Mouse (Mus musculus) ovary, postnatal 36 days (tissue): ENCODE data around the gene Parp3.

Source experiments
- DNase-seq: peaks from one replicate; pipeline ENCODE4 v3.0.0; 2022; ENCODE audit warnings: low spot score, mixed read lengths

Gene Parp3

DNA sequence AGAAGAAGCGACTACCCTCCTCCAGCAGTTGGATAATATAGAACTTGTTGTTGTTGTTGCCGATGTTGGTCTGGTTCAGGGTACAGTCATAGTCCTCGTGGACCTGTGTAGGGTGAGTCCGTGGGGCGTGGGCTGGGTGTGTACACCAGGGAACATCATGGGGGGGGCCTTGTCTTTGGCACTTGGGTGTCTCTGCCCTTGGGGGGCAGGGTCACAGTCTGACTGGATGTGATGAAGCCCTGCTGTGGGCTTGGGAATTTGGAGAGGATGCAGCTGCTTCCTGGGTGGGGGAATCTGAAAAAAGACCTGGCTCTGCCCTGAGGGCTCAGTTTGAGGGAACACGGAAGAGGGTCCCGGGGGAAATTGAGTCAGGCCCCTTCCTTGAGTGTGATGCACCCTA is 1.7 kb downstream of the Parp3 start:
- DNase-seq: peak; percentile 25

DNA sequence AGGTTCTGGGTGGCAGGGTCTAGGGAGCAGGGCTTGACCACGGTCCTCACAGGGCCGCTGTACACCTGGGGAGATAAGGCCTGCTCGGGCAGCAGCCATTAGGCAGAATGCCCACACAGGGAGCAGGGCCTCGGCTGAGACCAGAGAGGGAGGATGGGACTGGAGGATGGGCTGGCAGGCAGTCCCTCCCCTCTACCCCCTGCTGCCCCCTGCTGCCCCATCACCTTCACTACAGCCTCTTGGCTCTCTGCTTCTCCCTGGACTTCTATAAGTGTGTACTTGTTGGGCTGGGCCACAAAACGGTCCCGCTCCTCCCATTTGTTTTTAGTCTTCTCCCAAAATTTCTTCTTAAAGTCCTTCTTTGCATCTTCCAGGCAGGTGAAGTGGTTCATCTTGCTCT is 2.3 kb downstream of the Parp3 start:
- peak; percentile 74 for DNase-seq

DNA sequence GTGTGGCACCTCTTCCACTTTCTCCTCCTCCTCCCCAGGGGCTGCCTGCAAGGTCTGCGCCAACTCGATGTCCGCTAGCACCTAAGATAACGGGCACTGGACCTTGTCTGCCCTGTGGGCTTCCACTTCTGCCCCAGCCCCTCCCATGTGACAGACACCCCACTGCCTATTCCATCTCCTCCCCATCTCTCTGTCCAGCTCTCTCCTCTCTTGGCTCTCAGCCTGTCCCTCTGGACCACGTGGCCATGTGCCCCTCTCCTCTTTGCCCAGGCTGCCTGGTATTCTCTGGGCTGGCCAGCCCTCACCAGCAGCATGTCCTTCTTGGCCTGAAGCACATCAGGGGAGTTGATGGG is 3.0 kb downstream of the Parp3 start:
- peak; percentile 13 for DNase-seq

DNA sequence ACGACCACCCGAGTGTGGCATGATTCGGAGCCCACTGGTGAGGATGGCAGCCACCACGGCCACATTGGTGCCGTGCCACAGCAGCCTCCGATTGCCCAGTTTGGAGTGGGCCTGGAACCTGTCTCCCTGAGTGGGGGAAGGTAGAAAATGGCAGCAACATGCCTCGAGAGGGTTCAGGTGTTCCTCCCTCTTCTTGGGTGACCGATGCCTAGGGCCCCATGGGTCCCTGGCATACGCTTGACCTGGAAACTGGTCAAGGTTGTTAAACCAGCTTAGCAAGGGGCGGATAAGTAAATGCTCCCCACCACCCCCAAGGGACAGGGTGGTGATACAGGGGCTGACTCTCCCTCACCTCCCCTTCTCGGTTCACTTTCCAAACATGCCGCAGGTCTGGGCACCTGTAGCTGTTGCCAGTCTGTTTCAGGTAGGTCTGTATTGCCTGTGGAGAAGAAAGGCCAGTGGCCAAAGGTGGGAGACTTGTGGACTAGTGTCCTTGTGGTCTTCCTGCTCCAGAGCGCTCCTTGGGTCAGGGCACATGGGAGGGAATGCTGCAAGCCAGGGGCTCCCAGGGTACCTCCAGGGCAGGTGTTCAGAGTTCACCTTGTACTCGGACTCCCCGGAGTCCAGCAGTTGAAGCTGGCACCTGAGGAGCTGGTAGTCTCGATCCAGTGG is 3.5 kb downstream of the Parp3 start:
- DNase-seq: peak; percentile 12

DNA sequence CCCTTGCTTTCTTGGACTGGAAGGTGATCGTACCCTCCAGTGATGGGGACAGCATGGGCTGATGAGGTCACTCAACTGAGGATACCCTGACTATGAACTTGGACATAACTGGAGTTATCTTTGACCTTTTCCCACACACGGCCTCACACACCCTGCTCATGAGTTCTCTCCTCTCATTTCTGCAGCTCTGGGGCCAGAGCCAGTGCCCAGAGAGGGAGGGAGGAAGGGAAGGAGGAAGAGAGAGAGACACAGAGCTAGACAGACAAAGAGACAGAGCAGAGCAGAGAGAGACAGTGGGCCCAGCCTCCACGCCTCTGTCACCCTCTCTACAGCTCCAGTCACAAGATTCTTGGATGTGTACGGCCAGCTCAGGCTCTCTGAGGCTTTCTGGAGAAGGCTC is 4.4 kb downstream of the Parp3 start:
- DNase-seq: no peak

DNA sequence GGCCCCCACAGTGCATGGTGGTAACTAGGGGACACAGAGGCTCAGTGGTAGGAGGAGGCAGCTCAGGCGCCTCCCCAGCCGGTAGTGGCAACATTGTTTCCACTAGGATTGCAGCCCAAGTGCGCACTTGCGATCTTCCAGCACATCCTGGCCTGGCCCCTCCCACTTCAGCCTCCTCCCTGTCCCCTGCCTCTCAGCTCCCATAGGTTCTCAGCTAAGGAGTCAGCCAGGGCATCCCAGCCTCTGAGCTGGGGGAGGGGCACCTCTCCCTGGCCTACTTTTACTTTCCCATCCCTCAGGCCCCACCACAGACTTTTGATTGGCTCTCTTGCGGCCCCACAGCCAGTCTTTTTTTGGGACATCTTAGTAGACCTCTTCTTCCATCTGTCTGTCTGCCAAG is 4.9 kb downstream of the Parp3 start:
- peak; percentile 52 for DNase-seq

DNA sequence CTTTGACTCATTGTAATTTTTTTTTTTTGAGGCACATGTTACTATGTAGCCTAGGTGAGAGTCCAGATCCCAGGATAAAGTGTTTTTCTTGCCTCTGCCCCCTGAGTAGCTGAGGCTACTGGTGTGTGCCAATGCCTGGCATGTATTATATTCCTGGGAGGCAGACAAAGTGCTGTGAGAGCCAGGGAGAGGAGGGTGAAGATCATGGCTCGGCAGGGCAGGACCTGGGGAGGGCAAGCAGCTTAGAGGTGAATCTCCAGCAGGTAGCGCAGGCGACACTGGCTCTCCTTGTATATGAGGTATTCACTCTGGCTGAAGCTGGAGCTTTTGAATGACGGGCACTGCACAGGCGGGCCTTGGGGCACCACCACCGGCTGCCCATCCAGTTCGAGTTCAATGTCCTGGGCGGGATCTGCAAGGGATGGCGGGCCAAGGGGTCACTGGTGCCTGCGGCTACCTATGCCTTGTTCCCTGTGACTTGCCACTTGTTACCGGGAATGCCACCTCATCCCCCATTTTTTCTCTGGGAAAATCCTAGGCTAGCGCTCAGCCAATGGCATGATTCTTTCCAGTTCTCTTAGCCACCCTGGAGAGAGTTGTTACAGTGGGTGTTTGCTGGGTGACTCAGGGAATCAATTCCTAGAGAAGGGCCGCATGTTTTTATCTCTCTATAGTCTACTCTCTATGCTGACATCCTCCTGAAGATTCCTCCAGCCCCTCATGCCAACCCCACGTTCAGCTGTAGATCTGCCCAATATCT is 5.6 kb downstream of the Parp3 start:
- no peak for DNase-seq

DNA sequence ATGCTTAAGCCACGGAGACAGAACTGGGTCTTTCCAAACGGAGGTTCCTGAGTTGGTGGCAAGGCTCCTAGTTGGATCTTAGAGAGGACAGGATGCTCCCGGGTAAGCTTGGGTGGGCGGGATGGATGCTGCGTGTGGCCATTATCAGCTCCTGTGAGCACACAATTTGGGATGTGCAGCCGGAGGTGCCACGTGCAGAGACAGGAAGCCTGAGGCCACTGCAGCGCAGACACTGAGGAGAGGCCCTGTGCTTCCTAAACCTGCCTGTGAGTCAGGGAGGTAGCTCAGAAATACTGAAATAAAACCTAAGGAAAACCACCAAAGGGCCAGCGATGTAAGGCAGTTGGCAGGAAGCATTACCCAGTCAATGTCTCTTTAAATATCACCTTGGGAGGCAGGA is 7.0 kb downstream of the Parp3 start:
- DNase-seq: no peak

DNA sequence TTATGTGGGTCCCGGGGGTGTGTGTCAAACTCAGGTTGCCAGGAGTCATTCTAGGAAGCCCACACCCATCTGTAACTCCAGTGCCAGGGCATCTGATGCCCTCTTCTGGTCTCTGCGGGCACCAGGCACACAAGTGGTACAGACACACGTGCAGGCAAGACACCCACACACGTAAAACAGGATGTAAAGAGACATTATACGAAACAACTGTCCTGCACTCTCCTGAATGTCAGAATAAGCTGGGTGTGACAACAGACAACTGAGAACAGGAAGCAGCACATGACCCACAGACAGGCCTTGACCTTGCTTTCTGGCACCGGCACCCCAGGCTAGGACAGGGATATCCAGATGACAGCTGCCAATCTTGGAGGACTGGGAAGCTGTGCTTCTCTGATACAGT is 7.4 kb downstream of the Parp3 start:
- DNase-seq: no peak

DNA sequence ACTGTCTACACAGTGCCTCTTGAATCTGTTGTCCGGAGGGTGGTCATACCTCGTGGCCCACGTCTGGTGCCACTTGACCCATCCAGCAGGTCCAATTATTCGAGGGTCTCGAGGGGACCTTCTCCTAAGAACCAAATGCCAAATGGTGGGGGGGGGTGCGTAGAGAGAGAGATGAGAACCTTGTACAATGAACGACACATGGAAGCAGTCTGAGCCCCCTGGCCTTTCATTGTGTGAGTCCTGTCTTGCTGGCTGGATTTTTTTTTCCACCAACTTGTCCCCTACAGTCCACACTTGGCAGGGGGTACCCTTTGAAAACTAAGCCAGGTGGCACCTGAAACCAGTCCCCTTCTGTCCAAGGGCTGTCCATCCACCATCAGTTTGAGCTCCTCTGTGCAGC is 9.0 kb downstream of the Parp3 start:
- DNase-seq: no peak

DNA sequence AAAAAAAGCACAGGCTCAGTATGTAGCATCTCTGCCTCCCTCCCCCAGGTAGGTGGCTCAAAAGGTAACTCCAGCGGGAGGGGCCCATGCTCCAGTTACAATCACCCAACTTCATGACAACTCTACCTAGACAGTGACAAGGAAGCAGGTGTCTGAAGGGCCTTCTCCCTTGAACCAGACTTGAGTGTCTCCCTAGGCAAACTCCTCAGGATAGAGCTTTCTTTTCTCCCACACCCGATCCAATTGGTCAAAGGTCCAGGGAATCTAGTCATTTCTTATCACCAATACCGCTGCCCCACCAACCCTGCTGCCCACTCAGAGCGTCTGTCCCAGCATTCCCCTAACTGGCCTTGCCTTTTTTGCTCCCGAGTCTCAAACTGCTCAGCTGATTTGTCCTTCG is 10.0 kb downstream of the Parp3 start:
- DNase-seq: no peak

DNA sequence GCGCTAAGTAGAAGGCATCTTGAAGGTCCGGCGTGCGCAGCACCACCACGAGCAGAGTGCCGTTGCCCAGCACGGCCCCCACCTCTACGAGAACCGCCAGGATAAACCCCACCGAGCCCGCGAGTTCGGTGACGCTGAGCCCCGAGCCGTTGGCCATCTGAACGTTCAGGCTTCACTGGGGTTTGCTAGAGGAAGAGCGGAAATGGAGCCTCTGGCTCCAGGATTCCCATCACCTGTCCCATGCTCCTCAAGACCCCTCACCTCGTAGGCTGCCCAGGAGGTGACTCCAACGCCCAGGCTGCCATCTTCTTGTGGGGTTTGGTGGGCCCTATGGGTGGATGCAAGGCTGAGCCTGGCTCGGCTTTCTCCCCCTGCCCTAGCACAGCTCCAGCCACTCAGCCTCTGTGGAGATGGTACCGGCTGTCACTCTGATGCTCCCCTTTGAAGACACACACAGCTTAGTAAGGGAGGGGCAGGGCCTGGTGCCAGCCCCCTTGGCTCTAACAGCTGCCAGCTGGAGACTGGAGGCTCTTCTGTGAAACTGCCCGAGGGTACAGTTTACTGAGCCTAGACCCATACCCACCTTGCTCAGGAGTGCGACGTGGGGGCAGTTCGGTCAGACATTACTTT is 11.1 kb downstream of the Parp3 start, which contains the start of gene Gpr62:
Gene Gpr62, minus strand, starts transcription at position 368 of the 630 bp plus-strand sequence.
- DNase-seq: no peak

DNA sequence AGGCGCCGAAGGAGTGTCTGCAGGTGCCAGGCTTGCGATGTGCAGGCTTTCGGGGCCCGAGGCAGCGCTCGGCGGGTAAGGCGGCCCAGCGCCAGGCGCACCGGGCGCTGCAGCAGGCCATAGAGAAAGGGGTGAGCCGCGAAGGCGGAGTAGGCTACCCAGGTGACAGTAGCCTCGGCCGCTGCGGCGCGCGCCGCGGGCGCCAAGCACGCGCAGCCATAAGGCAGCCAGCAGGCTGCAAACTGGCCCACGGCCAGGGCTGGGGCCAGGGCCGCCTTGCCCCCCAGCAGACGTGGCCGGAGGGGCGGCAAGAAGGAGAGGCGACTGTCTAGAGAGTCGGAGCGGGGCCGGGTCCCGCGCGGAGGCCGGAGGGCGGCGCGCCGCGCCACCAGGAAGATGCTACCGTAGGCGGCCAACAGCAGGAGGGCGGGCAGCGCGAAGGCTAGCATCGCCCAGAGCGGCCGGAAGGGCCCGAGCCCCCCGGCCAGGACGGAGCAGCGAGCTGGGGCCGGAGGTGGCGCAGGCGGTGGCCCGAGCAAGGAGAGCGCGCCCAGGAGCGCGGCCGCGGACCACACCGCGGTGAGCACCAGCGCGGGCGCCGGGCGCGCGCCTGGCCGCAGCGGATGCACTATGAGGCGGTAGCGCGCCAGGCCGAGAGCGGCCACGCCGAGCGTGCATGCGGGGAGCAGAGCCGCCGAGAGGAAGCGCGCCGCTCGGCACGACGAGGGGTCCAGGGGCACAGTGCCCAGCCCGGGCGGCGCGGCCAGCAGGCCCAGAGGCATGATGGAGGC is 11.8 kb downstream of the Parp3 start:
- DNase-seq: peak; percentile 55

DNA sequence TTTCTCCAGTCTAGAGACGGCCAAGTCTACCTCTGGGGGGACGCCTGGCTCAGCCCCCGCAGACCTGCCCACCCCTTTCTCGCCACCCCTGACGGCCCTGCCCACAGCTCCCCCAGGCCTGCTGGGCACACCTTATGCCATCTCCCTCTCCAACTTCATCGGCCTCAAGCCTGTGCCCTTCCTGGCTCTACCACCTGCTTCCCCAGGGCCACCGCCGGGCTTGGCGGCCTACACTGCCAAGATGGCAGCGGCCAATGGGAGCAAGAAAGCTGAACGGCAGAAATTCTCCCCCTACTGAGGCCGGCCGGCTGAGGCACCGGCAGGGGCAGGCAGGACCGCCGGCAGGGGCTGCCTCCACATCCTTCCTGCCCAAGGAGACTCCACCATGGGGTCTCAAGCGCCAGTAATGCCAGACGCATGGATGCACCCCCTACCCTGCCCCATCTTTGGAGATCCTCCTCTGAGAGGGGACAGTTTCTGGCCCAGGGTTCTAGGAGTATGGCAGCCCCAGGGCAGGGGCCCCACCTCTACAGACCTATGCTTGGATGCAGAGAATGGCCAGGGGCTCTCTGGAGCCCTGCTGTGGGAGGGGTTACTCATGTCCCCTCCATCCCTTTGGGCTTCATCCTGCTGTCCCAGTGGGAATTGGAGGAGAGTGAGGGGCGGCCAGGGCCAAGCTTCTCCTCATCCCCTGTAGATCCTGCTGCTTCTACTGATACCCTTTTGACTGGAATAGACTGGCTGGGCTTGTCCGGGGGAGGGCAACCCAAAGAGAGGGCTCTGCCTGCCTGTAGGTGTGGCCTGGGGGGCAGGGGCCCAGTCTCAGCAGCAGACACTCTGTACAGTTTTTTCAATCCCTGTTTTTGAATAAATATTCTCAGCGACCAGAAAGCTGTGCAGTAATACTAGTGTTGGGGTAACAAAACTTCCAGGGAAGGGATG is 13.4 kb downstream of the Parp3 start:
- no peak for DNase-seq

DNA sequence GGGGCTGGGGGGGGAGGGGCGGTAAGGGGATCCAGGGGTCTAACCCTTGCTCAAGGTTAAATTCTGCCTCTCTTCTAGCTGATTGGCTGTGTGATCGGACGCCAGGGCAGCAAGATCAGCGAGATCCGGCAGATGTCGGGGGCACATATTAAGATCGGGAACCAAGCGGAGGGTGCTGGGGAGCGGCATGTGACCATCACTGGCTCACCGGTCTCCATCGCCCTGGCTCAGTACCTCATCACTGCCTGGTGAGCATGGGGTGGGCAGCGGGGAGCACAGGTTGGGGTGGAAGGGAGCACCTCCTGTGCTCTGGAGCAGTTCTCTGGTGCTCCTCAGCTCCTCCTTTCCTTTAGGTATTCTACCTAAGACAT is 14.3 kb downstream of the Parp3 start:
- DNase-seq: no peak

DNA sequence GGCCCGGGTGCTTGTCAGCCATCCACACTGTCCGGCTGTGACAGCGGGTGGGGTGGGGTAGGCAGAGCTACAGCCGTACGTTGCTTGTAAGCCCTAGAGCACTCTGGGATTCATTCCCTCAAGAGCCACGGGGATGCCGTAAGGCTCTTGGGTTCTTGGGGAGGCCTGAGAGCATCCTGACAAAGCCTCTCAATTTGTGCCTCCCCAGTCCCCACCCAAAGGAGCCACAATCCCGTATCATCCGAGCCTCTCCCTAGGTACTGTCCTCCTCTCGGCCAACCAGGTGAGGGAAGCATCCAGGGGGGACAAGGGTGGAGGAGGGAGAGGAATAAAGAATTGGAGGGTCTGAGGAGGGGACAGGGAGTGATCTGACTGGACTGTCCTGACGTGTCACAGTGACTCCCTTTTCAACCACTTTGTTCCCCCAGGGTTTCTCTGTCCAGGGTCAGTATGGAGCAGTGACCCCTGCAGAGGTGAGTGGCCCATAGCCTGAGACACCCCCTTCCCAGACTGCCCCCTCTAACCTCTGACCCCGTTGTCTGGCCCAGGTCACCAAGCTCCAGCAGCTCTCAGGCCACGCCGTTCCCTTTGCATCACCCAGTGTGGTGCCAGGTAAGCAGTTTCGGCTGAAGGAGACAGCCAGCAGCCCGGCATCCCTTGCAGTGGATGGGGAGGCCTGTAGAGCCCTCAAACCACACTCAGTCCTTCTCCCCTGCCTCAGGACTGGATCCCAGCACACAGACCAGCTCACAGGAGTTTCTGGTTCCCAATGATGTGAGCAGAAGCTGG is 14.9 kb downstream of the Parp3 start:
- no peak for DNase-seq

DNA sequence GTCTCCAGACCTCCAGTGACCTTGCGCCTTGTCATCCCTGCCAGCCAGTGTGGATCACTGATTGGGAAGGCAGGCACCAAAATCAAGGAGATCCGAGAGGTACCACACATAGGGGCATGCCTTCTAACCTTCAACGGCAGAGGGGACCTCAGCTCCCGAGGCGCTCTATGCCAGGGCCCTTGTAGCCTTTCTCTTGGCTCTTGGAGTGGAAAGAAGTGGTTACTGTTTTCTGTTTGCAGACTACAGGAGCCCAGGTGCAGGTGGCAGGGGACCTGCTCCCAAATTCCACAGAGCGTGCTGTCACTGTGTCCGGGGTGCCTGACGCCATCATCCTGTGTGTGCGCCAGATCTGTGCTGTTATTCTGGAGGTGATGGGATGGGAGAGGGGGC is 15.7 kb downstream of the Parp3 start:
- no peak for DNase-seq

DNA sequence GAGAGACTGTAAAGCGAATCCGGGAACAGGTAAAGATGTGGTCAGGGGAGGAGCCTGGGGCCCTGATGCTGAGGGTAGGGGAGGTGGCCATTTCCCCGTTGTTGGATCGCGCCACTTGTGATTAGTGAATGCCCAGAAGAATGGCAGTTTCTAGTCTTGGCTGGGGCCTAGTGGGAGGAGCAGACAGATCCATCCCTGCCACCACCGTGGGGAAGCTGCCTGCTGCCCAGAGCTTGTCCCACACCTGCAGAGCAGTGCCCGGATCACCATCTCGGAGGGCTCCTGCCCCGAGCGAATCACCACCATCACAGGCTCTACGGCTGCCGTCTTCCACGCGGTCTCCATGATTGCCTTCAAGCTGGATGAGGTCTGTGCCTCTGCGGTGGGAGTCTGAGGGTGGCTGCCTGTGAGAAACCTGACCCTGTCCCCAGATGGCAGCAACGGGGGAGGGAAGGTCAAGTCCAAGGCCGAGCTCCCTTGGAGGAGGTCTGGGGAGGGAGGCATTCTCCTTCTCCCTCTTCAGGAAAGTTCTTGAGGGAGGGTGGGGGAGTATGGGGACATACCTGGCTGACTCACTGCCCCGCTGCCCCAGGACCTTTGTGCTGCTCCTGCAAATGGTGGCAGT is 16.2 kb downstream of the Parp3 start:
- no peak for DNase-seq

DNA sequence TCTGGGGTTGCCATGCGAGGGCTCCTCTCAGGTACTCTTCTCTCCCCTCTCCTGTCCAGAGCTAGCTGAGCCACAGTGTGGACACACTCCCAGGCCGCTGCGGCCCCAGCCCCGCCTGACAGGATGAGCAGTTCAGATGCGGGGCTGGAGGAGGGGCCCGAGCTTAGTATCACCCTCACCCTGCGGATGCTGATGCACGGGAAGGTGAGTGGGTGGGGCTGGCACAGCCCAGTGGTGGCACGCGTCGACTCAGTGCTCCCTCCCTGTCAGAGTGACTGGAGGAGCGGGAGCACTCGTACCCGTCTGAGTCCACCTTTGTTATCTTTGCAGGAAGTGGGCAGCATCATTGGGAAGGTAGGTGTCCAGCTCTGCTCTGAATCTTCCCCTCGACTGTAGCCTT is 16.8 kb downstream of the Parp3 start:
- no peak for DNase-seq

DNA sequence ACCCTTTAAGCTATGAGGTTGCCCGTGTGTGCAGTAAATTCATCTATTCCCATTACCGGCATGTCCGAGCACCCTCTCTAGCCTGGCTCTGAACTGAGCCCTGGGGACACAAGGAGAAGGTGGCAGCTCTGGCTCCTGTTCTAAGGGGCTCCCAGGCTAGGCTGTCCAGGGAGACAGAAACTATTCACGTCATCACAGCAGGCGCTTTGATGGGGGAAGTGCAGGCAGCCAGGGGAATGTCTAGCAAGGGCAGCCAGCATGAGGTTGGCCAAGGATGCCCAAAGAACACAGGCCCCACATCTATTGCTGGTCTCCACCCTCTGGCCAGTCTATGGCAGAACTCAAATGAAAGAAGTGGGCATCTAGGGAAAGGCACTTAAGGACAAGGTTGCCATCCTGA is 18.8 kb downstream of the Parp3 start:
- no peak for DNase-seq
